Mouse (Mus musculus) frontal cortex, postnatal 10 days (tissue): Measurements from ENCODE around the gene Gfpt2.
"Not testable (repeated sequence)": the region's sequence is repeated elsewhere in the genome, so short reads cannot be mapped to it uniquely, and the experiment has no call there.

ENCODE experiments used
- DNase-seq, 2 experiments: peaks; one replicate each; pipeline ENCODE4 v3.0.0; 2022; ENCODE audit warnings: low spot score in 2 of 2, mixed read lengths in 1 of 2

The Gfpt2 gene

DNA sequence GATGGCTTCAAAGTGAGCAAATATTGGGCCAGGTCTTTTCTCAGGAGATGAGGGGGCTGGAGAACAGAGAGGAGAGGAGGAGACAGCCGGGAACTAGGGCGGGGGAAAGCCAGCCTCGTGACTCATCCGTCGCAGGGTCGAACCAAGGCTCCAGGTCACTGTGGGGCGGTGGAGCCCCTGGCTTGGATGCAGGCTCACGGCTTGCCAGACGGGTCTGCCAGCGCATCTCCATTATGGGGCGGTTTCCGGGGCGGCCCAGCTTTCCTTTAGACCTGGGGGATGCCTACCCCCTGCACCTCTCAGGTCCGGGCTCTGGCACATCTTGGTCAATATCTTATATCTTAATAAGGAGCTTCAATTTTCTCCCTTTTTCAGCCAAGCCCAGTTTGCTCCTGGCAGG, 847 bp upstream of the Gfpt2 start:
- DNase-seq = peak in 1 of 2 experiments; percentile 19

GRCm38 (mm10) chr11:49794342-49795144, 565 bp downstream of the Gfpt2 start:
- DNase-seq = no peak

DNA sequence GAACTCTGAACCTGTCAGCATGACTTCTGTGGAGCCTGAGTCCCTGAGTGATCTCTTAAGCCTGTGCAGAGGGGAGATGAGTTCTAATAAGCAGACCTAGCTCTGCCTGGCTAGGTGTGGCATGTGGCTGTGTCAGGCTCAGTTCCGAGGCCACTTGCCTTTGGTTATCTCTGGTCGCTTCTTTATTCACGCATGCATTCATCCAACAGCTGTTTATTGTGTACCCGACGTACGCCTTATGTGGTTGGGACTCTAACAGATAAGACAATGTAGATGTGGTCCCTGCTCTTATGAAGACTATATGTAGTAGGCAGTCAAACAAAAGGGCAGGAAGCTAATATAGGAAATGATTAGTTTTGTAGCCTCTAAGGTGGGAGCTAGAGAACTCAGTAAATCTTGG, 5.0 kb downstream of the Gfpt2 start:
- DNase-seq = no peak

GRCm38 (mm10) chr11:49801516-49801915, 7.5 kb downstream of the Gfpt2 start:
- DNase-seq = no peak

- no peak for DNase-seq
Observed at GRCm38 (mm10) chr11:49803801-49804200, 9.8 kb downstream of the Gfpt2 start.

DNA sequence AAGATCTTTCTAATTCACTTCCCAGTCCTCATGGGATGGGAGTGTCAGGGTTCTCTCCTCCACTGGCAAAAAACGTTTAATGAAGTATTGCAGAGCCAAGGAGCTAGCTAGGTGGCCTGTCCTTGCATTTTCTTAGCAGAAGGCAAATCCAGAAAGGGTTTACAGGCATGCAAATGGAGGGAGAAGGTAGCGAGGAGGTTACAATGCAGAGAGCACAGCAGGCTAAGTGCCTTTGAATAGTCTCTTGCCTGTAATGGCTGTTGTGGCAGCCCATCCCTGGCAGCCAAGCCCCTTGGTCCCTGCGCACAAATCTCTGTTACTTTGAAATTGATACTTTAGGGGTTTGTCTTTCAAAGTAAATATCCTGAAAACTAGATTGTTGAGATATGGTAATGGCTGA, 12.2 kb downstream of the Gfpt2 start:
- DNase-seq = no peak

GRCm38 (mm10) chr11:49808946-49809345, 15.0 kb downstream of the Gfpt2 start:
- DNase-seq = no peak

GRCm38 (mm10) chr11:49810696-49811095, 16.7 kb downstream of the Gfpt2 start:
- DNase-seq = not testable (repeated sequence)

GRCm38 (mm10) chr11:49811099-49811541, 17.1 kb downstream of the Gfpt2 start:
- no peak for DNase-seq

- DNase-seq = no peak
Observed at GRCm38 (mm10) chr11:49811879-49812278, 17.9 kb downstream of the Gfpt2 start.

GRCm38 (mm10) chr11:49818869-49819566, 25.0 kb downstream of the Gfpt2 start:
- DNase-seq = peak; percentile 52 to 70

GRCm38 (mm10) chr11:49819676-49820075, 25.7 kb downstream of the Gfpt2 start:
- DNase-seq = peak in 1 of 2 experiments; percentile 23

DNA sequence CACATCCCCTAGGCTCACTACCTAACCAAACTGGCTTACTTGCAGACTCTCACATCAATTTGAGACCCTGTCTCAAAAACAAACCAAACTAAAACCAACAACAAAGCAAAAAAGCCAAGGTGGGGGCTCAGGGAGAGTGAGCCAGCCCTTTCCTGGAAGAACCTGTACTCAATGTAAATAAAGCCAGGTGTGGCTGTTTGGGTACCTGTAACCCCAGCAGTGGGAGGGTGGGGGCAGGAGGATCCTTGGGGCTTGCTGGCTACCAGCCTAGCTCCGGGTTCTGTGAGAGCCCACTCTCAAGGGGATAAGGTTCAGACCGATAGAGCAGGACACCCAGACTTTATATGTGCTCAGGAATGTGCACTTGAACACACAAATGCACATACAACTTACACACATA, 26.9 kb downstream of the Gfpt2 start:
- no peak for DNase-seq

DNA sequence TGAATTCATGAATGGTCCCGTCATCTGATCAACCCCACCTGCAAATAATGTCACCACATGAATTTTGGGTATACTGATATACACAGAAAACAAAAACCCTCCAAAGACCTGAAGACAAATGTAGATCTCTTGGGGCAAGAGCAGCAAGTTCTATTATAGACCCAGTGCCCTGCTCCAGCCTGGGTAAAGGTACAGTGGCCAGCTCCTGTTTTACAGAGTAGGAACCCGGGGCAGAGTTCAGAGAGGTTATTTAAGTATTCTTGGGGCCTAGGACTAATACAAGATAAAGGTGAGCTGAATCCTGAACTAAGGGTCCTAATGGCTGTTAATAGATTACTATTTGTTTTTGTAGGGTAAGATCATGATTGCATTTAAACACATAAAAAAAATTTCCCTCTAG, 27.6 kb downstream of the Gfpt2 start:
- DNase-seq = no peak

GRCm38 (mm10) chr11:49822337-49822736, 28.4 kb downstream of the Gfpt2 start:
- no peak for DNase-seq

GRCm38 (mm10) chr11:49824896-49825295, 30.9 kb downstream of the Gfpt2 start:
- DNase-seq = peak in 1 of 2 experiments; percentile 43

GRCm38 (mm10) chr11:49827243-49827642, 33.3 kb downstream of the Gfpt2 start:
- DNase-seq = no peak

- DNase-seq = no peak
Observed at GRCm38 (mm10) chr11:49829176-49829745, 35.3 kb downstream of the Gfpt2 start.

- no peak for DNase-seq
Observed at GRCm38 (mm10) chr11:49831980-49832379, 38.0 kb downstream of the Gfpt2 start.

GRCm38 (mm10) chr11:49832962-49833361, 39.0 kb downstream of the Gfpt2 start:
- DNase-seq = no peak

DNA sequence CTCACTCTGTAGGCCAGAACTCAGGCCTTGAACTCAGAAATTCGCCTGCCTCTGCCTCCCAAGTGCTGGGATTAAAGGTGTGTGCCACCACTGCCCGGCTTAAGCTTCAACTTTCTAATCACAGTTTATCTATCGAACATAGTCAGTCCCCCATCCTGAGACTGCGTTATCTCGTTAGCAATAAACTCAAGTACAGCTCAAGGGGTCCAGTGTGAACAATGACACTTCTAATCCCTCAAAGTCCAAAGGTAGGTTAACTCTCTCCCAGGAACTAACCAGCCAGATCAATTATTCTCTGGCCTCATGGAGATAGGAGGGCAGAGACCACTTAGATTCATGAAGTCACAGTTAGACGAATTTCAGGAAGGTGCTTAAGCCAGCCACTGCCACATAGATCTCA, 40.3 kb downstream of the Gfpt2 start:
- DNase-seq = no peak

GRCm38 (mm10) chr11:49835257-49835956, 41.4 kb downstream of the Gfpt2 start:
- no peak for DNase-seq
